Mouse (Mus musculus) gastrocnemius, adult 2 months (tissue): Measurements from ENCODE around the gene 1700016D06Rik. TPM values are rescaled to one million over a fixed set of nuclear protein-coding genes. Genes with fewer than 3 reads are reported as not detected.
"Not testable (repeated sequence)": the region's sequence is repeated elsewhere in the genome, so short reads cannot be mapped to it uniquely, and the experiment has no call there.

Experiments
- DNase-seq: peaks from one replicate; pipeline ENCODE4 v3.0.0; 2022
- H3K27ac ChIP-seq: fragments of 200-600 bp; 2 replicates; pipeline ENCODE4 v1.8.1; 2022; ENCODE audit warnings: mild to moderate bottlenecking
- H3K4me3 ChIP-seq: fragments of 200-600 bp; 2 replicates; pipeline ENCODE4 v1.8.1; 2022; ENCODE audit warnings: mild to moderate bottlenecking, moderate library complexity
- CTCF ChIP-seq: fragments of 200-600 bp; IDR thresholded peaks from 2 replicates; pipeline ENCODE4 v1.8.1; 2022; ENCODE audit warnings: antibody characterized with exemption, mild to moderate bottlenecking, moderate library complexity
- intact Hi-C: fragments of 180-260 bp; cut with DNase I; formaldehyde crosslinking; loops from one replicate; pipeline ENCODE4 v1.15.1; 2025
- total RNA-seq, 2 experiments: library from RNA; stranded (reverse); gene quantifications; 2 replicates each; pipeline ENCODE4 v1.2.3; 2021

The 1700016D06Rik gene
- total RNA-seq, 2 experiments from 2014 or later: not detected

- DNase-seq: no peak
- Histone ChIP-seq H3K4me3 (no peak overlapping the region), H3K27ac (no peak overlapping the region)
- TF ChIP-seq CTCF: no peak
- intact Hi-C loops: loop anchor here (5.0 to 10.0 kb wide), 3 partner anchors 147 to 265 kb away; partner anchors contain the start of genes Cars2 and Naxd
These were observed 1.3 kb downstream of the 1700016D06Rik start for GRCm38 (mm10) chr8:11699442-11700001.

DNA sequence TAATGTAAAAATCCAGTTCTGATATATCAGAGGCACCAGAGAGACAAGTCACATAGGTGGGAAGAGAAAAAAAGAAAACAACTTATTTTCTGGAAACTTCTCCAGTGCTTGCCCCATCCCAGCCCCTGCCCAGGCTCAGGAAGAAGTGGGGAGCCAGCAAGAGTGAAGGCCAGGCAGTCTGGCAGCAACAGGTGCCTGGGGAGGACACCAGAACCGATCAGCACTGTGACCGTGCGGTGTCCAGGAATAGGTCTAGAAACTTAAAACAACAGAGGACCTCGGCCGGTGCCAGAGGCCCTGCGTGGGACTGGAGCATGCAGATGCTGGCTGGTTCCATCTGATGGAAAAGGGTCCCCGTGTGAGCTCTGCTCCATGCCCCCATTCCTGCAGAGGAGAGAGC lies 3.4 kb downstream of the 1700016D06Rik start:
- TF ChIP-seq CTCF: no peak
- intact Hi-C loops: loop anchor here (10.0 kb wide), 1 partner anchor 263 kb away; no protein-coding TSS in a partner anchor
- Histone ChIP-seq H3K27ac (no peak overlapping the region; the same call in 1 of the 2 replicates), H3K4me3 (no peak overlapping the region)
- DNase-seq: peak; percentile 70

GRCm38 (mm10) chr8:11696176-11696575 lies 4.7 kb downstream of the 1700016D06Rik start:
- intact Hi-C loops: loop anchor here (10.0 kb wide), 1 partner anchor 261 kb away; no protein-coding TSS in a partner anchor
- DNase-seq: no peak

GRCm38 (mm10) chr8:11693972-11694371 lies 6.9 kb downstream of the 1700016D06Rik start:
- Histone ChIP-seq H3K4me3 (no peak overlapping the region), H3K27ac (peak overlapping the region; percentile 32; the same call in 1 of the 2 replicates)
- intact Hi-C loops: loop anchor here (5.0 to 10.0 kb wide), 2 partner anchors 57 to 259 kb away; partner anchors contain the start of gene Ankrd10
- TF ChIP-seq CTCF: no peak
- DNase-seq: no peak

More at GRCm38 (mm10) chr8:11696176-11696575, 4.7 kb downstream of the 1700016D06Rik start:
- H3K27ac ChIP-seq: no peak overlapping the region
- no peak overlapping the region for H3K4me3 ChIP-seq
- no peak for TF ChIP-seq CTCF

DNA sequence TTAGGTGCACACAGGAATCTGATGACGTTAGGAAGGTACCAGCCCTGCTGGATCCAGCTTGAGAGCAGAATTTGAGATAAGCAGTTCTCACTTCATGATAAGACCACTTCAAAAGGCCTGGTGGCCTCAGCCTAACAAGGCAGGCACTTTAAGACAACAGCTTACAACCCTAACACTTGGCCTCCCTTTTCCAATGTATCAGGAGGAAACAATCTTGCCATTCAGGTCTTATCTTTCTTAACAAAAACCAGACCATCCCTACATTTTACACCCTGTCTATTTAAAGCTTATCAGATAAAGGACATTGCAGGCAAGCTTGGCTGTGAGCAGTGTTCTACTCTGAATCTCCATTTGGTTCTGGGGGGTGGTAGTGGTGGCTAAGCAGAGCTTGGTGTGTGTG lies 8.4 kb downstream of the 1700016D06Rik start:
- intact Hi-C loops: loop anchor here (5.0 to 10.0 kb wide), 2 partner anchors 55 to 258 kb away; partner anchors contain the start of gene Ankrd10
- no peak overlapping the region for H3K4me3 ChIP-seq
- no peak for TF ChIP-seq CTCF
- H3K27ac ChIP-seq: no peak overlapping the region; the same call in 1 of the 2 replicates
- DNase-seq: no peak

- no peak for TF ChIP-seq CTCF
- Histone ChIP-seq H3K4me3 (no peak overlapping the region), H3K27ac (peak overlapping the region; percentile 38)
- DNase-seq: peak; percentile 89
- intact Hi-C loops: loop anchor here (5.0 to 10.0 kb wide), 2 partner anchors 54 to 257 kb away; partner anchors contain the start of gene Ankrd10
These were observed 9.1 kb downstream of the 1700016D06Rik start for GRCm38 (mm10) chr8:11691761-11692160.

- peak overlapping the region; percentile 24; the same call in 1 of the 2 replicates for H3K27ac ChIP-seq
- TF ChIP-seq CTCF: no peak
- intact Hi-C loops: loop anchor here (5.0 to 10.0 kb wide), 2 partner anchors 54 to 256 kb away; partner anchors contain the start of gene Ankrd10
- H3K4me3 ChIP-seq: no peak overlapping the region
- no peak for DNase-seq
These were observed 9.6 kb downstream of the 1700016D06Rik start for GRCm38 (mm10) chr8:11691284-11691683.

- peak; percentile 52 for DNase-seq
- Histone ChIP-seq H3K4me3 (no peak overlapping the region), H3K27ac (no peak overlapping the region)
- intact Hi-C loops: loop anchor here (5.0 to 10.0 kb wide), 2 partner anchors 53 to 255 kb away; partner anchors contain the start of gene Ankrd10
- no peak for TF ChIP-seq CTCF
These were observed 10.9 kb downstream of the 1700016D06Rik start for GRCm38 (mm10) chr8:11689945-11690344.

DNA sequence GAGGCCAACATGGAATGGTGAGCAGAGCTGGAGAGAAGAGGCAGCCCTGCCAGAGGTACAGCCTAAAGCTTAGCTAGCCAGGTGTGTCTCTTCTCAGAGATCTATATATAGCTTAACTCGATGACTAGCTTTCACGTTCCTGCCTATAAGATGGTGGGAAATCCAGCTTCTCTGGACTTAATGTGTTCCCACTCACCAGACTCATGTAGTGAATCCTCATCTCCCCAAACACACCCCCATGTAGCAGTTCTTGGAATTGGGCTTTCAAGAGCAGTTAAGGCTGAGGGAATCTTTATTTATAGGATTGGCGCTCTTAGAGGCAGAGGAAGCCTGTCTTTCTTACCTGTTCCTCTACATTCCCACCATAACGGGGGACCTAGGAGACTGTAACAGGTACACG lies 13.6 kb downstream of the 1700016D06Rik start:
- no peak for TF ChIP-seq CTCF
- no peak overlapping the region for H3K4me3 ChIP-seq
- intact Hi-C loops: no loop called here
- no peak overlapping the region for H3K27ac ChIP-seq
- DNase-seq: no peak

- Histone ChIP-seq H3K27ac (no peak overlapping the region), H3K4me3 (no peak overlapping the region)
- no peak for TF ChIP-seq CTCF
- intact Hi-C loops: no loop called here
- DNase-seq: no peak
These were observed 16.3 kb downstream of the 1700016D06Rik start for GRCm38 (mm10) chr8:11684558-11684957.

GRCm38 (mm10) chr8:11668308-11668707 lies 32.6 kb downstream of the 1700016D06Rik start:
- DNase-seq: no peak
- H3K27ac ChIP-seq: no peak overlapping the region
- intact Hi-C loops: no loop called here
- TF ChIP-seq CTCF: no peak
- no peak overlapping the region for H3K4me3 ChIP-seq

GRCm38 (mm10) chr8:11666023-11666716 lies 34.7 kb downstream of the 1700016D06Rik start:
- DNase-seq, H3K4me3 ChIP-seq, intact Hi-C loops, H3K27ac ChIP-seq: not testable (repeated sequence)

DNA sequence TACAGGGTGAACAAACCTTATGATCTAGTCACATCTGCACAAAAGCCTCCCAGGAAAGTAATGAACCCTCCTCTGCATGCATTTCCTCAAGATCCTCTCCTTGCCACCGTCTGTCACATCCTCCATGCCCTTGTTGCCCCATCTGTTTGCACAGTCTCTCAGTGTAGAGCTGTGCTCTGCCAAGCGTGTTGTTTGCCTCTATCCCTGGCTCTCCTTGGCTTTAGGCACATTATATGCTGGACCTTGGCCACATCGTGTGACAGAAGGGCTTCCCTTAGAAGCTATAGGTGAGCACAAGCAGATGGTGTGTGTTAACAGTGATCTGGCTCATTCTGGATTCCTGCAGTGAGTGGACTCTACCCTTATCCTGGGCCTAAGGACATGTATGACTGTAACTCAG lies 38.9 kb downstream of the 1700016D06Rik start:
- intact Hi-C loops: no loop called here
- no peak for TF ChIP-seq CTCF

More for the DNA sequence above, 38.9 kb downstream of the 1700016D06Rik start:
- H3K4me3 ChIP-seq: no peak overlapping the region
- DNase-seq: no peak
- no peak overlapping the region for H3K27ac ChIP-seq
